Mouse (Mus musculus) hindlimb bud, embryonic 11.5 days (tissue): ENCODE results near the gene Pym1.
"Not testable (repeated sequence)": the region's sequence is repeated elsewhere in the genome, so short reads cannot be mapped to it uniquely, and the experiment has no call there.

Experiments
- DNase-seq: peaks from one replicate; pipeline ENCODE4 v3.0.0-alpha.2; 2012; ENCODE audit warnings: low read depth, low spot score; ENCODE audit errors: extremely low spot score

Gene Pym1

DNA sequence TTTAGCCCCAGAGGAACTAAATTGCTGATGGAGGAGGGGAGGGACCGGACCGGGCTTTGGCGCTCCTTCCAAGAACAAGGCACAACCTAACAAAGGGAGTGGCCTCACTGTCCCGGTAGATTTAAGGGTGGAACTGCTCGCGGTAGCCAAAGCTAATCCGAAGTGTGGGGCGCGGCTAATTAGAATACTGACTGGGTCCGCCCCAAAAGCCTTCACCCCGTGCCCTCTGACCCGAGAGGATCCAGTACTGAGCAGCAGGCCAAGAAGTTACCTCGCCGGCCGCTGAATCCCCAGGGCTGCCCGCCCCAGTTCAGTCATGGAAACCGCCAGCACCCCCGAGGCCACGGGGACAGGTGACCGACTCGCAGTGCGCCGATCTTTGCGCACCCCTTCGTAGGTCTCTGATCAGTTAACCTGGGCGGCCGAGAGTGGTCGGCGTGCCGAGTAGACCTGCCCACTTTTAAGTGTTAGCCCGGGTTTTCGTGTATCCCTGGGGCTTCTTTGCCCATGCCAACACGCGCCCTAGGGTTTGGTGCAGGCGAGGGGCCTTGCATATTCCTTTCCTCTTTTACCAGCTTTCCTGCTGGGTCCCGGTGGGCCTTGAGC is at the start of gene Pym1:
Gene Pym1, plus strand, starts transcription at position 244 of the 606 bp plus-strand sequence.
- DNase-seq, result no peak

DNA sequence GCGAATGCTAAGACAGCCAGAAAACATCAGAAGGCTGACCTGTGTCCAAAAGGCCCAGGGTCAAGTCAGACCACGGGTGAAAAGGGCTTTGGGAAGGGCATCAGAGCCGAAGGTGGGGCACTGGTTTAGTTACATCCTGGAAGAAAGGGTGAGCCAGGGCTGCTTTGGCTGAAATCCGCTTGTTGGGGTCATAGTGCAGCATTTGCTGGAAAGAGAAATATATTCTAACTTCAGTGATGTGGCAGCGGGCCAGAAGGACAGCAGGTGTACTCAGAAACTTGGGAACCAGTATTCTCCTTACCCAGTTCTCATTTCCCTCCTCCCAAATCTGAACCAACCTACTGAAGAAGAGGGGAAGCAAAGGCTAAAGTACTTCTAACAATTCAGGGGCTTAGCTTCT is 48.7 kb upstream of the Pym1 start:
- DNase-seq, result no peak

DNA sequence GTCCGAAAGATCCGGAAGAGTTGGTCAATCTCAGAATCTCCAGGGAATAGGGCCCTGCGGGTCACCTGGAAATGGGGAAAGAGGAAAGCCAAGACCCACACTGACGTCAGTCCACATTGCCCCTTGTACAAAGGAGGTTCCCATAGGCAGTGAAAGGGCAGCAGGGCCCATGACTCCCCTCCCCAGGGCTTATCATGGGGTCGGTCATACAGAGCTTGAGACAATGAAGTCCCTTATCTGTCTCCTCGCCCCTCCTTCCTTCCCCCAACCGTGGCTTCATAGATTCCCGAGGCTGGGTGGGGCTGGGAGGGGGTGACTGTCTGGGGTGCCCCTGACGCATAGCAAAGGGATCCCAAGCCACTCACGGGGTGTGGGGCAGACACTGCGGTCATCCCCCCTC is 48.1 kb upstream of the Pym1 start:
- no peak for DNase-seq

DNA sequence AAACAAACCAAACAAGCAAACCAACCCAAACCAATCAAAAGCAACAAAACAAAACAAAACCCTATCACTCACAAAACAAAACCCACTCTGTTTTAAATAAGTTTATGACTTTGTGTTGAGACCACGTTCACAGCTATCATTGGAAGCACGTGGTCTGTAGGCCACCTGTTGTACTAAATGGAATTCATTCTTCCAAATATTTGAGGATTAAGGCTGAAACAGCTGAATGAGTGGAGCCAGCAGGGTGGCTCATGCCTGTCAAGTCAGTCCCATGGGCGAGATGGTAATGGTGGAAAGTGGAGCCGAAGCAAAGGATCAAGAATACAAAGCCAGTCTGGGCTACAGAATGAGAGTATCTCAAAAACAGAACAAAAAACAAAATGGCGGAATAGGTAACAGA is 47.0 kb upstream of the Pym1 start:
- no peak for DNase-seq

DNA sequence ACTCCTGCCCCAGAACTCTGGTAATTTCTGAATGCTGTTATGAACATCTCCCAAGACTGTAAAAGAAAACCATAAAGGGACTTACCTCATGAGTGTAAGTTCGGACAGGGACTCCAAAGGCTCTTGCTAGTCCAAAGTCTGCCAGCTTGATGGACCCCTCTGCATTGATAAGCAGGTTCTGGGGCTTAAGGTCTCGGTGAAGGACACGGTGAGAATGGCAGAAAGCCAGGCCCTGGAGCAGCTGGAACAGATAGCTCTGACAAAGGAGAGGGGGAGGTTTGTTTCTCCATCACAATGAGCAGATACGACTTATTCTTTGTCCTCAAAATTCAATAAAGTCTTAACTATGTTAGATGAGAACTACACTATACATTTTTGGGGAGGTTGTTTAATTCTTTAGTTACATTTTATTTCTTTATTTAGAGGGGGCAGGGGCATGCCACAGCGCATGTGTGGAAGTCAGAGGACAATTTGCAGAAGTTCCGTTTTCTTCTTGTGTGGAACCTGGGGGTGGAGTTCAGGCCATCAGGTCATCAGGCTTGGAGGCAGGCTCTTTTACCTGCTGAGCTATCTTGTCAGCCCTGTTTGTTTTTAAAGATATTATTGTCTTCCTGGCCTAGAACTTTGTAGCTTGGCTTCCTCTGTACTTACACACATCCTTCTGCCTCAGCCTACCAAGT is 45.2 kb upstream of the Pym1 start:
- no peak for DNase-seq

DNA sequence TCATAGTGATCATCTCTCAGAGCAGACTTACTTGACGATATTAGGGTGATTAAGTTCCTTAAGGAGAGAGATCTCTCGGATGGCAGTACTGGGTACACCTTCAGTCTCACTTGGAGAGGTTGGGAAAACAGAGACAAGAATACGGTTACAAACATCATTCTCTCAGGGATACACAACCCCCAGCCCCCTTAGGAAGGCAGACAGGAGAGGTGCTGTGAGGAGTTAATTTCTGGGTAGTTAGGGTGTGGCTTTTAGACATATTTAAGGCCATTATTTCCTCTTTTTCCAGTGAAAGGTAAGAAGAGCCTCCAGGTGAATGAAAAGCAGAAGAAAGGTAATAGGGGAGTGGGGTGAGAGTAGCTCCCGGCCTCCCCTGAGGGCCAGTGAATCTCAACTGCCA is 43.8 kb upstream of the Pym1 start, which contains the start of gene Pmel:
Gene Pmel, plus strand, starts transcription at position 301 of the 400 bp plus-strand sequence.
- no peak for DNase-seq

DNA sequence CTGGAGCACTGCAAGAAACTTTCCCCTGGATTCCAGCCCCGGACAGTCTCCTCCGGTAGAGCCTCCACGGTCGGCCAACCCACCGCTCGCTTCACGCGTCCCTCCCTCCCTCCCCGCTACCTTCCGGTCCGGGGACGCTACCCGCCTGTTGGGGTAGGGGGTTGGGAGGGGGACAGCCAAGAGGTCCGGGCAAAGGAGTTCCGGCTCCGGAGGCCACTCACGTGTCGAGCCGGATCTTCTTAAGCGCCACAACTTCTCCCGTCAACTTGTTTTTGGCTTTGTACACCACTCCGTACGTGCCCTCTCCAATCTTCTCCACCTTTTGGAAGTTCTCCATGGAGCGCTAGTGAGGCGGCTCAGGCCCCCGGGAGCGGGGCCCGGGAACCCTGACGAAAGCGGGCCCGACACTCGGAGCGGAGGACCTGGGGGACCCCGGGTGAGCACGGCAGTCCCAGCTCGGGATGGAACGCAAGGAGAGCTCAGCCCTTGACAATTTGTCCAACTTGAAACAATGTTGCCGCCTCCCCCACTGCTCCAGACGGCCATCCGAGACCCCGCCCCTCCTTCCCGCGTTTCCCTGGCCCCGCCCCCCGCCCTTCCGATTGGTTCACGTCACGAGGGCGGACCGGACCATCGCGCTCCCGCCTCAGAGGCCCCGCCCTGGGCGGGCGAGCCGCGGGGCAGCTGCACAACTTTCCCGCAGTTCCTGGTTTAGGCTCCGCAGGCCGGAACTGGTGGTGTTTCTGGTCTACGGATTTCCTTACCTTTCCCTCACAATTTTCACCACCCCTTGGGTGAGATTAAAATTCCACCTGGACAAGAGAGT is 43.0 kb upstream of the Pym1 start, which contains the start of gene Cdk2:
Gene Cdk2, minus strand, starts transcription at position 541 of the 826 bp plus-strand sequence.
- peak; percentile 67 for DNase-seq

DNA sequence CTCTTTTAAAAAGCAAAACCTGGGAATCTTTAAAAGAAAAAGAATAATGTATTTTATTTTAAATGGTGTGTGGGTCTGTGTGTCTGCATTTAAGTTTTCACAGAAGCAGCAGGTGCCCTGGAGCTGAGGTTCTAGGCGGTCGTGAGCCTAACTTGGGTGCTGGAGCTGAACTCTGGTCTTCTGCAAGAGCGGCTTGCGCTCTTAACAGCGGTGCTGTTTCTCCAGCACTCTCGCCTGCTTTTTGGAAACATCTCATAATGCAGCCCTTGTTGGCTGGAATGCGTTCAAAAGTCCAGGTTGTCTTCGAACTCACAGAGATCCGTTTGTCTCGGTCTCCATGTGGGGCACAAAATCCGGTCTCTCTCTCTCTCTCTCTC is 42.4 kb upstream of the Pym1 start:
- DNase-seq, result no peak

DNA sequence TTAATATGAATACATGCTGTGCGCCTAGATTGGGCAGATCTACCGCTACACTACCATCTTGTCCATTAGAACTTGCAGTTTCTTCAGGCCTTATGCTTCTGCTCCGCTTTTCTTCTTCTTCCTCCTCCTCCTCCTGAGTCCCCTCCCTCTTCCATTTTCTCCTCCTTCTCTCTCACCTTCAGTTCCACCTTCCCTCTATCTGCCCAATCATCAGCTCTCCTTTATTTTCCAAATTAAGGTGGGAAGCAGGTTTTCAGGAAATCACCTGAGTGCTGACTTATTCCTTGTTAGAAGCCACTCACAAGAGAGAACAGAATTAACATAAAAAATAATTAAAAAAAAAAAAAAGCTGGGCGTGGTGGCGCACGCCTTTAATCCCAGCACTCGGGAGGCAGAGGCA is 36.4 kb upstream of the Pym1 start:
- not testable (repeated sequence) for DNase-seq

DNA sequence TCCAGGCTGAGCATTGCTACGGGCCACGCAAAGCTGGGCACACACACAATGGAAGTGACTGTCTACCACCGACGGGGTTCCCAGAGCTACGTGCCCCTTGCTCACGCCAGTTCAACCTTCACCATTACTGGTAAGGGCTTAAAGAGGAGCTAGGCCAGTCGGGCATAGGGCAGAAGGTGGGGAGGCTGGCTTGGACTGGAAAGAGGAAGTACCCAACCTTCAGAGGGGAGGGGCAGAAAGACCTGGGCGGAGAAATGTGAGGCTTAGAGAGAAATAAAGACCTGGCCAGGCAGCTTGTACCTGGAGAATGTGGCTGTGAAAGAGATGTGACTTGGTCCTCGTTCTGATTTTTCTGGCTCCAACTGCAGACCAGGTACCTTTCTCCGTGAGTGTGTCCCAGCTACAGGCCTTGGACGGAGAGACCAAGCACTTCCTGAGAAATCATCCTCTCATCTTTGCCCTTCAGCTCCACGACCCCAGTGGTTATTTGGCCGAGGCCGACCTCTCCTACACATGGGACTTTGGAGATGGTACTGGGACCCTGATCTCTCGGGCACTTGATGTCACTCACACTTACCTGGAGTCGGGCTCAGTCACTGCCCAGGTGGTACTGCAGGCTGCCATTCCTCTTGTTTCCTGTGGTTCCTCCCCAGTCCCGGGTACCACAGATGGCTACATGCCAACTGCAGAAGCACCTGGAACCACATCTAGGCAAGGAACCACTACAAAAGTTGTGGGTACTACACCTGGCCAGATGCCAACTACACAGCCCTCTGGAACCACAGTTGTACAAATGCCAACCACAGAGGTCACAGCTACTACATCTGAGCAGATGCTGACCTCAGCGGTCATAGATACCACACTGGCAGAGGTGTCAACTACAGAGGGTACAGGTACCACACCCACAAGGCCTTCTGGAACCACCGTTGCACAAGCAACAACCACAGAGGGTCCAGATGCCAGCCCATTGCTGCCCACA is 31.8 kb upstream of the Pym1 start:
- no peak for DNase-seq

DNA sequence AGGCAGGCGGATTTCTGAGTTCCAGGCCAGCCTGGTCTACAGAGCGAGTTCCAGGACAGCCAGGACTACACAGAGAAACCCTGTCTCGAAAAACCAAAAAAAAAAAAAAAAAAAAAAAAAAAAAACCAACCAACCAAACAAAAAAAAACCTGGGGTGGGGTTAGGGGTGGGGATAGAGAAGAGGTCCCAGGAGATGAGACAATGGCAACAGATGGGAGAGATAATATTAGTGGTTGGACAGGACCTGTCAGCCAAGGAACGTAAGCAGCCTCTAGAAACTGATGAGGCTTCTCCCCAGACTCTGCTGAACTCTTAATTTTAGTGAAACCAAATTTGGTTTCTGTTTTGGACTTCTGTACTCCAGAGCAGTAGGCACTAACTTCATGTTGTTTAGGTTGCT is 22.2 kb upstream of the Pym1 start:
- DNase-seq, result not testable (repeated sequence)

DNA sequence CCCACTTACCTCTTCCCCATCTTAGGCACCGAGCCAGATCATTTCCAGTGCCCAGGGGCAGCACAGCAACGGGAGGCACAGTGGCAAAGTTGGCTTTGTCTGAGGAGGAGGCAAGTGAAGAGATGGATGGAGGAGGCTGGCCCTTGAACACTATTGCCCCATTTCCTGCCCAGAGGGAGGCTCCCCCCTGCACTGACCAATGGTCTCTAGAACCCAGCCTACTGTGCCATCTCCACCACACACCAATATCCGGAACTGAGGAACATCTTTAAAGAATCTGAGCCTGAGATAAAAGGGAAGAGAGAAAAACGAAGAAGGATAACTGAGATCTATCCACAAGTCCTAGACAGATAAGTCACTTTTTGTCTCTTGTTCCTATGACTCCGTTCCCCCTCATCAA is 19.6 kb upstream of the Pym1 start:
- DNase-seq, result no peak

DNA sequence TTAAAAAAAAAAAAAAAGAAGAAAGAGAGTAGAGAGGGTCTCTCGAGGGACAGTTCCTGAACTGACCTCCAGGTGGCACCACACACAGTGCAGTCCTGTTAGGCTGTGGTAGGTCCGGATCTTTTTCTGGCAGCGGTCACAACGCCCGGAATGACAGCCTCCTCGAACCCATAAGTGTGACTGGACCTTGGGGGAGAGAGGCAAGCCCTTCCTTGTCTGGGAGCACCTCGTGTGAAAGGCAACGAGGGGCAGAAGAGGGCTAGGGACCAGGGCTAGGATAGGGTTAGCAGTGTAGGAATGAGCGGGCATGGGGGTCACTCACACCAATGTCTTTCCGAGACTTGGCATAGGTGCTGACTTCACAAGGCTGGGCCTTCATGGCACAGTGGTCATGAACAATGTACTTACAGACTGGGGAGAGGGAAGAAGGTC is 16.7 kb upstream of the Pym1 start:
- DNase-seq, result no peak

DNA sequence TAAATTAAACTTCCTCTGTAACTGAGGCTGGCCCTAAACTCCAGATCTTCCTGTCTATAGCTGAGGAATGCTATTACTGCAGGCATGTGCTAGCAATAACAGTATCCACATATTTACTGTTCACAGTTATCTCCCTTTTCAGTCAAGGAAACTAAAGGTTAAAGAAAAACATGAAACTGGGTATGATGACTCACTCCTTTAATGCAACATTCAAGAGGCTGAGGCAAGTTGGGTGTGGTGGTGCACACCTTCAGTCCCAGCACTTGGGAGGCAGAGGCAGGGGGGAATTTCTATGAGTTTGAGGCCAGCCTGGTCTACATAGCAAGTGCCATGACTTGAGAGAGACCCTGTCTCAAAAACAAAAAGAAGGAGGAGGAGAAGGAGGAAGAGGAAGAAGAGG is 15.7 kb upstream of the Pym1 start:
- DNase-seq, result no peak

DNA sequence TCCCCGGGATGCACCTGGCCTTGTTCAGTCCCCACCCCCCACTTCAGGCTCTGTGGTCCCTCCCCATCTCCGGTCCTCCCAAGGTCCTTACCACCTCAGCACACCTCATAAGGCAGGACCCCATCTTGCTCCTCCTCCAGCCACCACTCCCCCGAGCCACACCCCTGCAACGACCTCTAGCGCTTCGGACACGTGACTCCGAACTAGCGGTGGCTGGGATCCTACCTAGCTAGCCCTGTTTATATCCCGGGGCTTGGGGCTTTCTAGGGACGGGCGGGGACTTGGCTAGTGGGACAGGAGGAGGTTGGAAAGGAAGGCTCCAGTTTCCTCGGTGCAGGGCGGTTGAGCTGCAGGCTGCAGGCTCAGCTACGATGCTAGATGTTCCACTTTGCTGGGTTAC is 10.3 kb upstream of the Pym1 start:
- no peak for DNase-seq

DNA sequence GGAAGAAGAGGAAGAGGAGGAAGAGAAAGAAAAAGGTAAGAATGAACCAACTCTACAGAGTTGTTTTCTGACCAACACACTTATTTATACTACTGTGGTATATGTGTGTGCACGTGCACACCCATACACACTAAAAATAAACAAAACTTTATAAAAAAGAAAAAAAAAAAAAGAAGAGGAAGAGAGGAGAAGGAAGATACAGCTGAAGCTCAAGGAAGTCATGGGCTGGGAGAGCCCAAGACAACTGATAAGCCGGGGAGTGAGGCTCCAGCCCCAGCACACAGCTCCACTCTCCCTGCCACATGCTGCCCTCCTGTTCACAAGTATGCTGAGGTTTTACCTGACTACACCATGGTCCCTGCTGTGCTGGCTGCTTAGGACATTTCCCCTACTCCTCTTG is 7.4 kb upstream of the Pym1 start:
- no peak for DNase-seq

DNA sequence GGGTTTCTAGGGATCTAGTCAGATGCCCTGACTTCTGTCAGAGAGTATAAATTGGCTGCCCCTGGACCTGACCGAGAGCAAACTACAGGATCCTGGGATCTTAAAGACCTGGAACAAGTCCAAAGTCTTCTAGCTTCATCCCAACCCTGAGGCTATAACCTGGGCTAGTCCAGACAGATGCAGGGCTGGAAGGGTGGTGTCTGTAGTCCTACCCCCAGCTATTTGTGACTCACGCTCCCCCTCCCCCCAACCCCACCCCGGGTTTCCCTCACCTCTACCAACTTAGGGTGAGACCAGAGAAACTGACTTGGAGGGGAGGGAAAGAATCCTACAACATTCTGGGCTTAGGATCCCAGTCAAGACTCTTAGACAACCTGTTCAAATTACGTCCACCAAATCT is 5.1 kb upstream of the Pym1 start:
- DNase-seq, result no peak

DNA sequence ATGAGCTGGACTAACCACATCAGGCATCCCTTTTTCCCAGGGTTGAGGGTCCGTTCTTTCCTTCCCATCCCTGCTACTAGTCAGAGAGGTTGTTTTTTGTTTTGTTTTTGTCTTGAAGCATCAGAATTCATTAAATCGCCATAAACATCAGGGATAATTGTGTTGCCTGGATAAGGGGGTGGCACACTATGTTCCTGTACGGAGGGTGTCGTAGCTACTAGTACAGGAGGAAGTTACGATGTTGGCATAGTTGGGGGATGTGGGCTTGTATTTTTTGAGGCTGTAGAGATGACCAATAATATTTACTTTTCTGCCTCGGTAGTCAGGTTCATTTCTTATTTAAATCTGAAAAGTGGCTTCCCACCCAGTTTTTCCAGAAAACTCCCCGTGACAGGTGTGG is 4.5 kb upstream of the Pym1 start:
- no peak for DNase-seq

DNA sequence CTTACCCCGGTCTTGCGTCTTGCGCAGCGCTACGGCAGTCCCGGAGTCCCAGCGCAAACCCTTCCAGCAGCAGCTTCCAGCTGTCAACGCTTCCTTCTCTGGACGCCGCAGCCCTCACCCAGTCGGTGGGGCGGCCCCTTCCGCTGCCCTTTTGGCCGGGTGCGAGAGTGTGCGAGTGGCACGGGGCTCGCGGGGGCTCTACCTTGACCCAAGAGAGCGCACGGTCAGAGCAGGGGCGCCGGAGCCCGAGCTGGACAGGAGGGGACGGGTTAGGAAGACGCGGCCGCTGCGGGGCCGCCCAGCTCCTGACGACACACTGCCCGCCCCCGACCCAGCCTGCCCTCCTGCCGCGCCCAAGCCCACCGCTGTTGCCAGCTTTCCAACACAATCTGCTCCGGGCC is 3.9 kb upstream of the Pym1 start:
- DNase-seq, result no peak

DNA sequence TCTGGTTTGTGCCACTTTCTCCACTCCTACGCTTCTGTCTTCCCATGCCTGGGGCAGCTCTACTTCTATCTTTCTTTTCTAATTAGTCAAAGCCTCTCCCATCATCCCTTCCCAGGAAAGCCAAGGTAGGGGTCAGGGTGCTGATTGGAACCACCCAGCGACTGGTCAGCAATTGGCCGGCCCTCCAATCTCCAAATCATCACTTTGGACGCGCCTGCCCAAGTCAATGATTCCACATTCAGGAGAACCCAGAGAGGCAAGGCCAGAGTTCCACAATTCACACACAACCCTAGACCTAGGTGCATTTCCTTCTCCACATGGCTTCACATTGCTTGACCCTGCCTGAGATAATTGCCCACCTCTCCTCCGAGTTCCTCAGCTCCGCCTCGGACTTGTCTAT is 3.5 kb upstream of the Pym1 start:
- no peak for DNase-seq
